Mouse (Mus musculus): Measurements from ENCODE around the gene Pcdh20.

The Pcdh20 gene

GRCm38 (mm10) chr14:88470495-88471434, at the start of gene Pcdh20:
Gene Pcdh20 (minus strand): TSS chr14:88471396.
- DNase-seq (ENCODE audit: low spot score in 2 of 2), result no peak

- DNase-seq (ENCODE audit: low spot score in 2 of 2), result no peak
Measured at GRCm38 (mm10) chr14:88479909-88480308, 8.7 kb upstream of the Pcdh20 start.

- DNase-seq (ENCODE audit: low spot score in 2 of 2), result no peak
Measured at GRCm38 (mm10) chr14:88469956-88470355, 1.2 kb downstream of the Pcdh20 start.

GRCm38 (mm10) chr14:88469361-88469760, 1.8 kb downstream of the Pcdh20 start:
- DNase-seq (ENCODE audit: low spot score in 2 of 2), result no peak

GRCm38 (mm10) chr14:88466416-88466815, 4.8 kb downstream of the Pcdh20 start:
- DNase-seq (ENCODE audit: low spot score in 2 of 2), result no peak

GRCm38 (mm10) chr14:88464356-88464755, 6.8 kb downstream of the Pcdh20 start:
- DNase-seq (ENCODE audit: low spot score in 2 of 2), result no peak

GRCm38 (mm10) chr14:88463357-88463756, 7.8 kb downstream of the Pcdh20 start:
- DNase-seq (ENCODE audit: low spot score in 2 of 2), result no peak

- DNase-seq (ENCODE audit: low spot score in 2 of 2), result no peak
Measured at GRCm38 (mm10) chr14:88462944-88463343, 8.3 kb downstream of the Pcdh20 start.

- no peak for DNase-seq (ENCODE audit: low spot score in 2 of 2)
Measured at GRCm38 (mm10) chr14:88460705-88461104, 10.5 kb downstream of the Pcdh20 start.

- DNase-seq (ENCODE audit: low spot score in 2 of 2), result no peak
Measured at GRCm38 (mm10) chr14:88443304-88443703, 27.9 kb downstream of the Pcdh20 start.

- DNase-seq (ENCODE audit: low spot score in 2 of 2), result no peak
Measured at GRCm38 (mm10) chr14:88429393-88429792, 41.8 kb downstream of the Pcdh20 start.

GRCm38 (mm10) chr14:88427370-88427769, 43.8 kb downstream of the Pcdh20 start:
- no peak for DNase-seq (ENCODE audit: low spot score in 2 of 2)

Data from spleen, postnatal 14 days (tissue).